8 mouse cellular contexts compared by ENCODE assay signal in the genomic region with DNA sequence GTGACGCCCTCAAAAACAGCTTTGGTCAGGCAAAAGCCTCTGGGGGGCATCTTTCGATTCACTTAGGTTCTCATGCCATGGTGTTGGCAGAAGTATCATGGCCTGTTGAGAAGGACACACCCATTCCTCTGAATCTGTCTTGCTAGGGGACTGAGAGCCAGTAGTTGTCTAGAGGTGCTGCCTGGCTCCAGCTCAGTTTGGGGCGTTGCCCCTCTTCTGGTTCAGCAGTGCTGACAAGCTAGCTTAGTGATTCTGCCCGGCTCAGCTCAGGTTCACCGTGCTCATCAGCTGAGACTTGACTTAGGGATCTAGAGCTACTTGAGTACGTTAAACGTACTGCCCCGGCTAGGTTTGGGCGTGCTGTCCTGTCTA. TPM values are rescaled to one million over a fixed set of nuclear protein-coding genes. Genes with fewer than 3 reads are reported as not detected.
DNase-seq lines count a peak whose midpoint lies in the region; ATAC-seq and TF ChIP-seq lines count a peak whose summit lies in the region.

No protein-coding gene starts in this region.

- H3K4me1 ChIP-seq in CH12.LX (ENCODE audit: control insufficient read depth in 1 of 2, insufficient read depth in 2 of 2): peaks cover 17 to 37% of the 10 kb centered on the region in 2 experiments
- peaks cover 7% of the 10 kb centered on the region for H3K4me1 ChIP-seq in liver, postnatal 0 days (ENCODE audit: insufficient read depth)

- peak; percentile 29 for DNase-seq in embryo, embryonic 10 days (ENCODE audit: low spot score)
- no peak for DNase-seq in embryo, embryonic 9.5 days (ENCODE audit: extremely low spot score)
- no peak for DNase-seq in CH12.LX (ENCODE audit: extremely low read depth)
- peak; percentile 41 for DNase-seq in liver, postnatal 0 days
- DNase-seq in spleen, postnatal 36 days (ENCODE audit: low spot score in 2 of 2): peak; percentile 84 to 85
- no peak for DNase-seq in left cerebral cortex, postnatal 10 days (ENCODE audit: extremely low spot score in 1 of 2, low spot score in 2 of 2)
- no peak for DNase-seq in urinary bladder, postnatal 10 days (ENCODE audit: low spot score)

- peaks cover 12% of the 10 kb centered on the region for H3K9me3 ChIP-seq in CH12.LX (replicated peaks; ENCODE audit: low read length)
- no peaks in the 10 kb centered on the region for H3K9me3 ChIP-seq in liver, postnatal 0 days (ENCODE audit: low read length)

- peak overlapping the region in 1 of 3 experiments; percentile 63 for H3K4me3 ChIP-seq in CH12.LX (replicated peaks in 1 of 3; ENCODE audit: low read depth in 2 of 3, low read length in 2 of 3, poor library complexity in 1 of 3)
- H3K4me3 ChIP-seq in liver, postnatal 0 days (ENCODE audit: low read depth, low read length): peak overlapping the region; percentile 65

- TF ChIP-seq POLR2A in CH12.LX (IDR thresholded peaks at IDR 0.05; ENCODE audit: low read depth, low read length): no peak; the same call in 1 of the 2 replicates

- dilution Hi-C loops in CH12.LX (cut with MboI; ENCODE audit: extremely low pct_ligation_motif_present, extremely low pct_unique_long_range_greater_than_20kb, low sequenced_read_pairs): no loop called here

- intact Hi-C loops in left cerebral cortex, postnatal 10 days (cut with DNase I): no loop called here

- H3K4me2 ChIP-seq in CH12.LX (ENCODE audit: insufficient read depth, low read depth, poor library complexity, severe bottlenecking): peak overlapping the region; percentile 39
- peak overlapping the region; percentile 76 for H3K4me2 ChIP-seq in liver, postnatal 0 days (ENCODE audit: low read depth, low read length)

- H3K79me2 ChIP-seq in CH12.LX (replicated peaks; ENCODE audit: control insufficient read depth, extremely low read depth, insufficient read depth, poor library complexity, severe bottlenecking): peaks cover 25% of the 10 kb centered on the region

- no peak for TF ChIP-seq RAD21 in CH12.LX (IDR thresholded peaks at IDR 0.05; ENCODE audit: low read depth, low read length)

- ATAC-seq in granulocyte monocyte progenitor cell, adult 5-6 weeks (replicated peaks; ENCODE audit: poor library complexity, severe bottlenecking): peak; percentile 22
- peak; percentile 48 for ATAC-seq in liver, postnatal 0 days

- H3K36me3 ChIP-seq in CH12.LX (replicated peaks in 1 of 2; ENCODE audit: control insufficient read depth in 1 of 2, insufficient read depth in 1 of 2, low read length in 1 of 2): no peaks in the 10 kb centered on the region
- no peaks in the 10 kb centered on the region for H3K36me3 ChIP-seq in liver, postnatal 0 days (replicated peaks; ENCODE audit: insufficient read depth, low read length)

- H3K27ac ChIP-seq in CH12.LX (ENCODE audit: insufficient read depth, low read depth): peak overlapping the region; percentile 85
- peak overlapping the region; percentile 93 for H3K27ac ChIP-seq in liver, postnatal 0 days (ENCODE audit: low read depth)

- H3K27me3 ChIP-seq in CH12.LX (replicated peaks): no peaks in the 10 kb centered on the region
- peaks cover 6% of the 10 kb centered on the region; the same call in 1 of the 2 replicates for H3K27me3 ChIP-seq in liver, postnatal 0 days (ENCODE audit: insufficient read depth, low read length)

- TF ChIP-seq EP300 in CH12.LX (IDR thresholded peaks at IDR 0.05; ENCODE audit: low read length): no peak
- TF ChIP-seq EP300 in liver, postnatal 0 days (IDR thresholded peaks at IDR 0.05; ENCODE audit: low read depth): no peak

- 12% methylated on average over 9 of the region's 9 CpGs for WGBS in liver, postnatal 0 days (ENCODE audit: insufficient replicate concordance)

- in situ Hi-C loops in CH12.LX (cut with MboI; ENCODE audit: low pct_ligation_motif_present, low pct_unique_long_range_greater_than_20kb, low sequenced_read_pairs): no loop called here

- TF ChIP-seq CTCF in CH12.LX (conservative IDR thresholded peaks at IDR 0.05 in 1 of 2, IDR thresholded peaks at IDR 0.05 in 1 of 2; ENCODE audit: low read depth in 2 of 2, low read length in 2 of 2): no peak
- no peak for TF ChIP-seq CTCF in liver, postnatal 0 days (IDR thresholded peaks at IDR 0.05; ENCODE audit: low read depth)

- H3K9ac ChIP-seq in CH12.LX (ENCODE audit: insufficient read depth, low read depth): peak overlapping the region; percentile 96
- H3K9ac ChIP-seq in liver, postnatal 0 days (replicated peaks): peak overlapping the region; percentile 73

TF ChIP-seq in CH12.LX, 34 proteins besides CTCF, POLR2A, EP300 and RAD21:
- TF ChIP-seq MEF2A (IDR thresholded peaks at IDR 0.05; ENCODE audit: borderline replicate concordance, low read depth, low read length): 0 out of 2 replicates have a peak, but pooled peaks have one; percentile 12
- no peak for TF ChIP-seq POLR2AphosphoS2 (IDR thresholded peaks at IDR 0.05; ENCODE audit: low read depth, low read length)
- no peak for TF ChIP-seq MAZ (IDR thresholded peaks at IDR 0.05; ENCODE audit: low read depth, low read length)

RNA-seq across cellular contexts. Expression of a gene that starts 0.5 kb away (rescaled TPM):
- total RNA-seq in CH12.LX (2012; rRNA removed) (151 and 163 TPM in 2 replicates), CH12.LX (2014; rRNA removed) (108 and 117 TPM in 2 replicates)
- polyA plus RNA-seq in CH12.LX (2012; ENCODE audit: insufficient read length, low read depth): 171 and 185 TPM in 2 replicates
- 60.0 and 80.7 TPM in 2 replicates for total RNA-seq in granulocyte monocyte progenitor cell, adult 5-6 weeks (2014; fragmentation: Nextera tagmentation)
- 64.1 and 70.9 TPM in 2 replicates for total RNA-seq in granulocyte monocyte progenitor cell, adult 5-6 weeks (2017)
- polyA plus RNA-seq in liver, postnatal 0 days (2015; fragmentation: Nextera tagmentation; extraction: Ambion mirVana): 6.0 and 6.8 TPM in 2 replicates
- total RNA-seq in left cerebral cortex, postnatal 10 days (2021): 1 to 10 TPM; 4.8 to 4.9 TPM

RNA-seq across cellular contexts. Expression of a gene that starts 51.4 kb away (rescaled TPM):
- total RNA-seq in CH12.LX (2012; rRNA removed): 6.5 and 8.5 TPM in 2 replicates
- 2.8 and 3.0 TPM in 2 replicates for total RNA-seq in CH12.LX (2014; rRNA removed)
- polyA plus RNA-seq in CH12.LX (2012; ENCODE audit: insufficient read length, low read depth): 3.6 and 3.9 TPM in 2 replicates
- total RNA-seq in granulocyte monocyte progenitor cell, adult 5-6 weeks (2014; fragmentation: Nextera tagmentation): 1.4 and 3.8 TPM in 2 replicates
- 2.7 and 4.5 TPM in 2 replicates for total RNA-seq in granulocyte monocyte progenitor cell, adult 5-6 weeks (2017)
- polyA plus RNA-seq in liver, postnatal 0 days (2015; fragmentation: Nextera tagmentation; extraction: Ambion mirVana): 0.12 and 0.19 TPM in 2 replicates
- total RNA-seq in left cerebral cortex, postnatal 10 days (2021): 100 to 1,000 TPM; 157 to 173 TPM

Comparison
In these comparisons a context has a peak if more than half of its experiments do, and no peak if none do; other contexts are left out.
1. DNase-seq: peak in embryo, embryonic 10 days (single experiment), liver, postnatal 0 days (single experiment) and spleen, postnatal 36 days (2 of 2); none in embryo, embryonic 9.5 days (single experiment), CH12.LX (single experiment), left cerebral cortex, postnatal 10 days (0 of 2) and urinary bladder, postnatal 10 days (single experiment).
2. RNA of a gene that starts 0.5 kb away (total RNA-seq): 108 to 163 TPM in CH12.LX and 60.0 to 80.7 TPM in granulocyte monocyte progenitor cell, adult 5-6 weeks; 4.8 to 4.9 TPM in left cerebral cortex, postnatal 10 days; every median in the first group is over 10 times any median in the second.
3. RNA of a gene that starts 51.4 kb away (total RNA-seq): 157 to 173 TPM in left cerebral cortex, postnatal 10 days; 2.8 to 8.5 TPM in CH12.LX and 1.4 to 4.5 TPM in granulocyte monocyte progenitor cell, adult 5-6 weeks; every median in the first group is over 10 times any median in the second.